Mouse (Mus musculus) brain, embryonic 14.5 days (tissue): ENCODE data around the gene Hist1h2aa. TPM values are rescaled to one million over a fixed set of nuclear protein-coding genes. Genes with fewer than 3 reads are reported as not detected.
A peak's percentile ranks its signal among the peaks of the same experiment; 100 is the strongest.

Experiments used
- DNase-seq: peaks from one replicate; pipeline ENCODE4 v3.0.0-alpha.2; 2011; ENCODE audit warnings: low read depth
- CTCF ChIP-seq: fragments of 200-500 bp; IDR thresholded peaks from 2 replicates; pipeline ENCODE4 v1.5.1; 2012; ENCODE audit warnings: inconsistent platforms, mild to moderate bottlenecking, moderate library complexity, borderline replicate concordance; ENCODE audit not compliant: insufficient read depth, insufficient read length; ENCODE audit errors: extremely low read depth
- POLR2A ChIP-seq: fragments of 200-500 bp; IDR thresholded peaks from 2 replicates; pipeline ENCODE4 v1.6.1; 2012; ENCODE audit warnings: mild to moderate bottlenecking, inconsistent platforms, borderline replicate concordance; ENCODE audit not compliant: poor library complexity, insufficient read depth, insufficient read length, severe bottlenecking; ENCODE audit errors: extremely low read depth
- polyA plus RNA-seq: library from polyadenylated mRNA; depleted of rRNA; stranded (reverse); fragments of >200 nt; gene quantifications from 2 replicates; pipeline ENCODE4 v1.2.3, GENCODE M21; 2012

The Hist1h2aa gene
- polyA plus RNA-seq, 1 experiment, result not detected

- TF ChIP-seq POLR2A, result no peak
- no peak for TF ChIP-seq CTCF
- no peak for DNase-seq
Measured at GRCm38 (mm10) chr13:23917674-23918073, 16.6 kb upstream of the Hist1h2aa start.

DNA sequence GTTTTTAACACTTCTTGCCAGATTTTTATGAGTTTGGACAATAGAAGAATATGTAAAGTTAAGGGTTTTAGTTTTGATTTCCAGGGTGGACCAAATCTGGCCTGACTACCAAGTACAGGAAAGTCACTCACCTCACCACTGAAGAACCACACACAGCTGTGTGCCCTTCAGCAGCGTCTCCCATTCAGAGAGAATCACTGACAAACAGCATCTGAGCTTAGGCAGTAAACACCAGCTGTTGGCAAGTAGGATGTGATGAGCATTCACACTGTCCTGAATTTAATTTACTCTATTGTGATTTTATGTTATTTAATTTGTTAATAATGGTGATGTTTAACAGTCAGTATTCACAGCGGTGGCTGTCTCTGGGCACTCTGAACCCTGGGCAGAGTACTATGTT is 8.5 kb upstream of the Hist1h2aa start:
- TF ChIP-seq CTCF, result no peak
- DNase-seq, result peak; percentile 42

GRCm38 (mm10) chr13:23928637-23929036 is 5.6 kb upstream of the Hist1h2aa start:
- TF ChIP-seq POLR2A (no peak), CTCF (no peak)
- no peak for DNase-seq

GRCm38 (mm10) chr13:23930461-23930860 is 3.8 kb upstream of the Hist1h2aa start:
- no peak for DNase-seq
- TF ChIP-seq POLR2A, result no peak
- TF ChIP-seq CTCF, result no peak

DNA sequence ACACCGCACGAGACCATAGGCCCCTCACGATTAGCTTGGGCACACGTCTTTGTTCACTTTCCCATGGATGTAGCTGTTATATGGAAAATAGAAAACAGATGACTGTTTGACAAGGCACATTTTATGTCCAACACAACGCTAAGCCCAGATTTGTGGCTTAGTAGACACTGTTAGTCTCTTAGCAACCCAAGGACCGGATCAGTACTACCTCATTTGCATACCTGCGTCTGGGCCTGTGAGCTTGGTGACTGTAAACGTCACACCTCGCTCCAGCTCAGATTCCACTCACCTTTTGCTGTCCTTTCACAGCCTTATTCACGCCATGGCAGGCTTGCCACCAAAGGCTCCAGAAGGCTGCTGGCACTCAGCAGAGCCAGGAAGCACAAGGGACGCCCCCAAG is 3.4 kb upstream of the Hist1h2aa start:
- no peak for DNase-seq
- no peak for TF ChIP-seq POLR2A
- no peak for TF ChIP-seq CTCF

GRCm38 (mm10) chr13:23933421-23934210 is 646 bp upstream of the Hist1h2aa start, which contains the start of gene Hist1h2ba:
Gene Hist1h2ba (minus strand): TSS chr13:23934156.
- TF ChIP-seq CTCF (no peak), POLR2A (no peak)
- DNase-seq, result no peak

DNA sequence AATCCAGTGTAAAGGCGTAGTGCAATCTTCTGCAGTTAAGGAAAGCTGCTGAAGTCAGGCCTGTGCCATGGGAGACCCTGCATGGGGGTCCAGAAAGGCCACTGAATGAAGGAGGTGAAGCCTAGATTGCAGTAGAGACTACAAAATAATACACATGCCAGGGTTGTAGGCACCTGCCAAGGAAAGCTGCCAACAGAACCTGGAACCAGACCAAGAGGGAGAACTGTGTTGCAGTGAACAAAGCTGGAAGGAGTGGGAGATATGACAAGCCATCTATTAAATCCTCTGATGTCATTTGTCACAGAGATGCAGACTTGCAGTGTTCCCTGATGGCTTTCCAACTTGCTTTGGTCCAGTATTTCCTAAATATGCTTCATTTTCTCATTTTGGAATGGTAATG is 4.4 kb downstream of the Hist1h2aa start:
- DNase-seq, result peak; percentile 68
- TF ChIP-seq POLR2A (no peak), CTCF (no peak)

DNA sequence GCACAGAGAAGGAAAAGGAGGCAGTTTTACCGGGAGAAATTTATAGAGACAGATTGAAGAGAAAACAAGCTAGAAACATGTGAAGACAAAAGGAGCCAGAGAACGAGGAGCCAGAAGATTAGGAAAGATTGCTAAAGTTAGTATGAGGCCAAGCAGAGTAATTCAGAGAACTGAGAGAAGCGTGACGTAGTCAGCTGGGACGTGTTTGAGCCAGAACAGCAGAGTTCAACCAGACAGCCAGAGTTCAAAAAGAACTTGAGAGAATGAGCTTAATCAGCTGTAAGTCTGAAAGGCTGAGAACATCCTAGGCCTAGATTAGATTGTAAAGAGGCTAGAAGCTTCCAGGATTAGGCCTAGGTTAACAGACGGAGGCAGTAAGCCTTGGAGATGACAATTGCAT is 6.0 kb downstream of the Hist1h2aa start:
- no peak for TF ChIP-seq CTCF
- TF ChIP-seq POLR2A, result no peak
- DNase-seq, result no peak

GRCm38 (mm10) chr13:23942861-23943260 is 8.6 kb downstream of the Hist1h2aa start:
- DNase-seq, result peak; percentile 52
- TF ChIP-seq POLR2A (no peak), CTCF (peak; percentile 18; the same call in 1 of the 2 replicates)

- no peak for TF ChIP-seq CTCF
- no peak for TF ChIP-seq POLR2A
- peak; percentile 47 for DNase-seq
Measured at GRCm38 (mm10) chr13:23946254-23946653, 12.0 kb downstream of the Hist1h2aa start.

DNA sequence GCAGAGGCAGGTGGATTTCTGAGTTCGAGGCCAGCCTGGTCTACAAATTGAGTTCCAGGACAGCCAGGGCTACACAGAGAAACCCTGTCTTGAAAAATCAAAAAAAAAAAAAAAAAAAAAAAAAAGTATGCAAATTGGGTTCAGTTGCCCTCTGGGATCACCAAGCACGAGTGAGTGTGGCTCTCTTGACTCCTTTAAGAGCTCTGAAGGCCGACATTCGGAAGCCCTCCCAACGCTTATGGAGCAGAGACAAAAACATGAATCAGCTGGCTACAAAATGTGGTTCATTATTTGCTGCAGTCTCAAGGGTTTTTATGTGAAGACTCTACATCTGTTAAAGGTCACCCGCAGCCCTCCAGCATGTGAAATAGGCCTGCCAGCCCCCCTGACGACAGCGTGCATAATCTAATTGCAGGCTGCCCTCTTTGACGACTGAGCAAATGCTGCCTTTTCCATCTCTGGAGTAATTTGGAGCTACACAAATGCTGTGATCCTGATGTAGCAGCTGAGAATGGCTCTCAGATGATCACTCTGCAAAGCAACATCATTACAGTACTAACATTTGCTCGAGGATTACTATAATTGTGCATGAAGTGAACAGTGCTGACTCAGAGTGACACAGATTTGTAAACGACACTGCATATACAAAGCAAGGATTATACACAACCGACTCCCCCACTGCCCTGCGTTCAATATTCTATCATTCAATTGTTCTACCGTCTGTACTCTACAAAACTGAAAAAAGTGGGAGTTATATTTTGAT is 15.4 kb downstream of the Hist1h2aa start:
- TF ChIP-seq POLR2A, result no peak
- no peak for TF ChIP-seq CTCF

More for the DNA sequence above, 15.4 kb downstream of the Hist1h2aa start:
- DNase-seq, result peak; percentile 94
